Mouse (Mus musculus): ENCODE data around the gene Pomt1. TPM values are rescaled to one million over a fixed set of nuclear protein-coding genes. Genes with fewer than 3 reads are reported as not detected.

Pomt1 gene
- polyA plus RNA-seq, 1 experiment: 14.7 TPM

DNA sequence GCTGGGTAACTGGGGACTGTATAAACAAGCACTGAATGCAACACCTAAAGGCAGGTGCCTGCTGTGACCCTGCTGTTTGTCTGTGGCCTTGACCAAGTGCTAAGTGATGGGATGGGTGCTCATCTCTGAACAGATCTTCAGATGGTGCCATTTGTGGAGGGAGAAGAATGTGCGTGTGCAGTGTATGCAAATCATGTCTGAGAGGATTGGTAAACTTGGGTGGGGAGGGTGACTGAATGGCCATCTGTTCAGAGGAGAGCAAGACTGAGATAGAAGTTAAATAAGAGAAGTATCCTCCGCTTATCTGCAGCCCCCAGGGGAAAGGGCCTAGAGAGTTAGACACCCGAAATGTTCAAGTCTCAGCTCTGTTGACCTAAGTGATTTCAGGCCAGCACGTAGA, 63.1 kb downstream of the Pomt1 start:
- H3K79me2 ChIP-seq (ENCODE audit: control insufficient read depth, insufficient read depth): no peaks in the 10 kb centered on the region
- TF ChIP-seq POLR2AphosphoS2 (IDR thresholded peaks at IDR 0.05; ENCODE audit: insufficient read length, low read depth): no peak
- TF ChIP-seq REST (IDR thresholded peaks at IDR 0.05; ENCODE audit: insufficient read depth, insufficient read length): no peak
- TF ChIP-seq SRF (IDR thresholded peaks at IDR 0.05; ENCODE audit: control insufficient read depth, insufficient read length, low read depth): no peak
- TF ChIP-seq TCF12 (IDR thresholded peaks at IDR 0.05; ENCODE audit: insufficient read depth, poor library complexity, severe bottlenecking): no peak
- TF ChIP-seq MAX (IDR thresholded peaks at IDR 0.05; ENCODE audit: low read depth): no peak
- no peak for TF ChIP-seq USF1 (IDR thresholded peaks at IDR 0.05; ENCODE audit: low read depth)
- no peak for TF ChIP-seq MYOG (IDR thresholded peaks at IDR 0.05; ENCODE audit: control insufficient read depth in 1 of 3, insufficient read depth in 1 of 3, insufficient read length in 2 of 3, low read depth in 2 of 3)
- no peak for TF ChIP-seq TCF3 (IDR thresholded peaks at IDR 0.05; ENCODE audit: insufficient read length, low read depth)
- TF ChIP-seq CEBPB (IDR thresholded peaks at IDR 0.05; ENCODE audit: insufficient read depth, poor library complexity, severe bottlenecking): no peak
- no peak for TF ChIP-seq E2F4 (IDR thresholded peaks at IDR 0.05; ENCODE audit: insufficient read depth)
- no peak for TF ChIP-seq MYOD1 (IDR thresholded peaks at IDR 0.05; ENCODE audit: control insufficient read depth in 1 of 3, insufficient read length in 2 of 3, low read depth in 2 of 3)
- no peak for TF ChIP-seq POLR2A (IDR thresholded peaks at IDR 0.05; ENCODE audit: insufficient read length, low read depth)
- H3K4me3 ChIP-seq: no peak overlapping the region
- no peak overlapping the region for H3K4me2 ChIP-seq (ENCODE audit: low read depth)
- H3K27me3 ChIP-seq (ENCODE audit: control insufficient read depth, insufficient read depth, insufficient read length): no peaks in the 10 kb centered on the region
- H3K36me3 ChIP-seq (ENCODE audit: control insufficient read depth, insufficient read depth): peaks cover 23% of the 10 kb centered on the region
- no peak overlapping the region for H3ac ChIP-seq (ENCODE audit: control insufficient read depth, insufficient read length)

DNA sequence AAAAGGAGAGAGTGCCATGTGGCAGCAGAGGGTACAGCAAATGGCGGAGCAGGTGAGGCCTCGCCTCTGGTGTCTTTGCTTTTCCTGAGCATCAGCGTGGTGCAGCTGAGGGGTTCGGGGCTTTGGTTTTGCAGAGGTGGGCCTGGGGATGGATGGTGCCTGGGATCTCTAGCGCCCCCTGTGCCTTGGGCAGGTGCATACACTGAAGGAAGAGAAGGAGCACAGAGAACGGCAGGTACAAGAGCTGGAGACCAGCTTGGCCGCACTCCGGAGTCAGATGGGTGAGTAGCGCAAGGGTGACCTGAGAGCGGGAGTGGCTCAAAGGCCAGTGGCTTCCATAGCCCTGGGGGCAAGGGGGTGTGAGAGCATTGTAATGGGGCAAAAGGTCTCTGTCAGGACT, 66.6 kb downstream of the Pomt1 start:
- TF ChIP-seq TCF12 (IDR thresholded peaks at IDR 0.05; ENCODE audit: insufficient read depth, poor library complexity, severe bottlenecking) (no peak), TCF3 (IDR thresholded peaks at IDR 0.05; ENCODE audit: insufficient read length, low read depth) (no peak), USF1 (IDR thresholded peaks at IDR 0.05; ENCODE audit: low read depth) (no peak), SRF (IDR thresholded peaks at IDR 0.05; ENCODE audit: control insufficient read depth, insufficient read length, low read depth) (no peak), CEBPB (IDR thresholded peaks at IDR 0.05; ENCODE audit: insufficient read depth, poor library complexity, severe bottlenecking) (no peak), E2F4 (IDR thresholded peaks at IDR 0.05; ENCODE audit: insufficient read depth) (no peak), REST (IDR thresholded peaks at IDR 0.05; ENCODE audit: insufficient read depth, insufficient read length) (no peak), MYOD1 (IDR thresholded peaks at IDR 0.05; ENCODE audit: control insufficient read depth in 1 of 3, insufficient read length in 2 of 3, low read depth in 2 of 3) (no peak), MAX (IDR thresholded peaks at IDR 0.05; ENCODE audit: low read depth) (no peak), POLR2A (IDR thresholded peaks at IDR 0.05; ENCODE audit: insufficient read length, low read depth) (no peak), MYOG (IDR thresholded peaks at IDR 0.05; ENCODE audit: control insufficient read depth in 1 of 3, insufficient read depth in 1 of 3, insufficient read length in 2 of 3, low read depth in 2 of 3) (no peak), POLR2AphosphoS2 (IDR thresholded peaks at IDR 0.05; ENCODE audit: insufficient read length, low read depth) (no peak)
- H3K36me3 ChIP-seq (ENCODE audit: control insufficient read depth, insufficient read depth): peaks cover 27% of the 10 kb centered on the region
- H3K4me3 ChIP-seq: no peak overlapping the region
- H3K79me2 ChIP-seq (ENCODE audit: control insufficient read depth, insufficient read depth): no peaks in the 10 kb centered on the region
- H3ac ChIP-seq (ENCODE audit: control insufficient read depth, insufficient read length): no peak overlapping the region
- H3K27me3 ChIP-seq (ENCODE audit: control insufficient read depth, insufficient read depth, insufficient read length): no peaks in the 10 kb centered on the region
- H3K4me2 ChIP-seq (ENCODE audit: low read depth): no peak overlapping the region

GRCm38 (mm10) chr2:32304145-32304832, 67.9 kb downstream of the Pomt1 start:
- no peak overlapping the region for H3K4me2 ChIP-seq (ENCODE audit: low read depth)
- peaks cover 18% of the 10 kb centered on the region for H3K36me3 ChIP-seq (ENCODE audit: control insufficient read depth, insufficient read depth)
- H3K79me2 ChIP-seq (ENCODE audit: control insufficient read depth, insufficient read depth): no peaks in the 10 kb centered on the region
- no peak overlapping the region for H3ac ChIP-seq (ENCODE audit: control insufficient read depth, insufficient read length)
- no peaks in the 10 kb centered on the region for H3K27me3 ChIP-seq (ENCODE audit: control insufficient read depth, insufficient read depth, insufficient read length)
- TF ChIP-seq POLR2AphosphoS2 (IDR thresholded peaks at IDR 0.05; ENCODE audit: insufficient read length, low read depth) (peak; percentile 20), REST (IDR thresholded peaks at IDR 0.05; ENCODE audit: insufficient read depth, insufficient read length) (no peak)
- no peak overlapping the region for H3K4me3 ChIP-seq

Other genes with a start within 250 kb of the Pomt1 start
- 4.7 TPM for gene Fam78a, start 151.7 kb upstream of the Pomt1 start, polyA plus RNA-seq (2012; fragmentation: generic; extraction: Trizol)
- gene Plpp7, start 141.1 kb upstream of the Pomt1 start, polyA plus RNA-seq (2012; fragmentation: generic; extraction: Trizol): 60.6 TPM
- 76.2 TPM for gene Prrc2b, start 85.5 kb upstream of the Pomt1 start, polyA plus RNA-seq (2012; fragmentation: generic; extraction: Trizol)
- gene Uck1, start 23.6 kb downstream of the Pomt1 start, polyA plus RNA-seq (2012; fragmentation: generic; extraction: Trizol): 32.1 TPM
- 60.7 TPM for gene Golga2, start 50.8 kb downstream of the Pomt1 start, polyA plus RNA-seq (2012; fragmentation: generic; extraction: Trizol)
- 253 TPM for gene Swi5, start 51.5 kb downstream of the Pomt1 start, polyA plus RNA-seq (2012; fragmentation: generic; extraction: Trizol)
- gene Ciz1, start 115.7 kb downstream of the Pomt1 start, polyA plus RNA-seq (2012; fragmentation: generic; extraction: Trizol): 54.2 TPM
- 44.0 TPM for gene Dnm1, start 116.7 kb downstream of the Pomt1 start, polyA plus RNA-seq (2012; fragmentation: generic; extraction: Trizol)
- 153 TPM for gene 1110008P14Rik, start 145.3 kb downstream of the Pomt1 start, polyA plus RNA-seq (2012; fragmentation: generic; extraction: Trizol)
- 0.02 TPM for gene Lcn2, start 151.7 kb downstream of the Pomt1 start, polyA plus RNA-seq (2012; fragmentation: generic; extraction: Trizol)
- gene Ptges2, start 159.3 kb downstream of the Pomt1 start, polyA plus RNA-seq (2012; fragmentation: generic; extraction: Trizol): 50.6 TPM
- gene Naif1, start 213.9 kb downstream of the Pomt1 start, polyA plus RNA-seq (2012; fragmentation: generic; extraction: Trizol): 3.0 TPM
- gene Slc25a25, start 214.9 kb downstream of the Pomt1 start, polyA plus RNA-seq (2012; fragmentation: generic; extraction: Trizol): 9.5 TPM

Data from myocyte (in vitro differentiated cells).